Mouse (Mus musculus): Measurements from ENCODE around the gene Pign.

Pign gene

GRCm38 (mm10) chr1:105556078-105556477, 107.4 kb downstream of the Pign start:
- DNase-seq: no peak

- no peak for DNase-seq
These were observed 108.2 kb downstream of the Pign start for GRCm38 (mm10) chr1:105555192-105555718.

- no peak for DNase-seq
These were observed 110.3 kb downstream of the Pign start for GRCm38 (mm10) chr1:105553130-105553529.

GRCm38 (mm10) chr1:105550163-105550562, 113.3 kb downstream of the Pign start:
- no peak for DNase-seq

- no peak for DNase-seq
These were observed 113.8 kb downstream of the Pign start for GRCm38 (mm10) chr1:105549648-105550047.

GRCm38 (mm10) chr1:105543051-105543450, 120.4 kb downstream of the Pign start:
- no peak for DNase-seq

DNA sequence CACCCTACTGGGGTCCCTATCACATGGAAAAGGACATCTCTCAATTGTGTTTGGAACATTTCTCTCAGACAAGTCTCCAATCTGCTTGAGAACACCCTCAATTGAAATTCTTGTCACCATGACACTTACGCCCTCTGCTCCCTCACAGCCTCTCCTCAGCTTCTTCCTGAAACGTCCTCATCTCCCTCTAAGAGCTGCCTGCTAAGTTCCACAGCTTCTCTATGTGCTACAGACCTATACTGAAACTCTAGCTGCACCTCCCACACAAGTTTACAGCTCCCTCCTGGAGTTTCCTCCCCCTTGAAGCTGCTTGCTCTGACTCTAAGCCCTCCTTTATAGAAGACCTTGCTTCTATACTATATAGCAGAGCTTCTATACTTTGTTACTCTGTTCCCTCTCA, 139.7 kb downstream of the Pign start:
- no peak for DNase-seq

DNA sequence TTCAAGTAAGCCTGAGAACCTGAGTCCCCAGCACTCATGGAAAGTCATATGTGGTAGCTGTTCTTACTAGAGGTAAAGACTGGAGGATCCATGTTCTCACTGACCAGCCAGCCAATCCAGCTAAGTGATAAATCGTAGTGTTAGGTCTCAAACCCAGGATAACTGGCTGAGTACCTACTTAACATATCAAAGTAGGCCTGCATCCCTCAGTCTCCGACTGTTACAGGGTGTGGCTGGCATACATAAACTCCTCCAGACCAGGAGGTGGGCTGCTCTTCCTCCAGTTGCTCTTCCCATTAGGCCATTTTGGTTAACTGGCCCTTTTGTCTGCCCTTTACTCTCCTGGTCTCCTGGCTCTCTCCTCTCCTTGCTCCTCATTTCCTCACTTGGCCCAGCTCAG, 141.2 kb downstream of the Pign start:
- no peak for DNase-seq

GRCm38 (mm10) chr1:105518101-105518500, 145.4 kb downstream of the Pign start:
- no peak for DNase-seq

DNA sequence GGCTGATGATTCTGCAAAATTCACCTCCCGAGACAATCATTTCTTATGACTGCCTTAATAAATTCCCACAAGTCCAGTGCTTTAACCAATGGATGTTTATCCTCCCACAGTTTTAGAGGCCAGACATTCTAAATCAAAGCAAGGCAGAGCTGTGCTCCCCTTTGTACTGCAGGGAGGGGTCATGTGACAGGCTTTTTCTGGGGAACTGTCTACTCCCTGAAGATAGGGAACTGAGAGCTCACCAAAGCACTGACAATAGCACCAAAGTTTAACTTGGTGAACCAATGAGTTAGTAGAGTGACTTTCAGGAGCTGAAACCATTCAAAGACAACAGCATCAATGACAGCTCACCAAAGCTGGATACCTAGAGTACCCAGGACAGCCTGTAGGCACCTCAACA, 156.4 kb downstream of the Pign start:
- DNase-seq: no peak

- DNase-seq: peak; percentile 22
These were observed 170.9 kb downstream of the Pign start for GRCm38 (mm10) chr1:105492626-105493025.

- DNase-seq: no peak
These were observed 174.0 kb downstream of the Pign start for GRCm38 (mm10) chr1:105489456-105489855.

DNA sequence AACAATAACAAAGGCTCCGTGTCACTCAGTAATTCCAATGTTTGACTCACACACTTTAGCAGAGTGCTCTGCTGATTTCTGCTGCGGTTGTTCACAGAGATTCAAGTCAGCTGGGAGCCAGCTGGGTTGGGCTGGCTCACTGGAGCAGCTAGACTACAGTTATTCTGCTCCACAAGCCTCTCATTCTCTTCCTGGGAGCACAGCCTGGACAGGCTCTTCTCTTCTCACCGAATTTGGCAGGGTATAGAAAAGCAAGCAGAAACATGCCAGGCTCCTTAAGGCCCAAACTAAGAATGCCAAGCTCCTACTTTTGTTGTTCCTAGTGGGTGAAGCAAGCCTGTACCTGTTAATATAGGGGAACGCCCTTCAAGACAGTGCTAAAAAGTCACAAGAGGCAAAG, 176.4 kb downstream of the Pign start:
- no peak for DNase-seq

All from right cerebral cortex, postnatal 25 days (tissue).